14 mouse cellular contexts compared by ENCODE assay signal in the genomic region with DNA sequence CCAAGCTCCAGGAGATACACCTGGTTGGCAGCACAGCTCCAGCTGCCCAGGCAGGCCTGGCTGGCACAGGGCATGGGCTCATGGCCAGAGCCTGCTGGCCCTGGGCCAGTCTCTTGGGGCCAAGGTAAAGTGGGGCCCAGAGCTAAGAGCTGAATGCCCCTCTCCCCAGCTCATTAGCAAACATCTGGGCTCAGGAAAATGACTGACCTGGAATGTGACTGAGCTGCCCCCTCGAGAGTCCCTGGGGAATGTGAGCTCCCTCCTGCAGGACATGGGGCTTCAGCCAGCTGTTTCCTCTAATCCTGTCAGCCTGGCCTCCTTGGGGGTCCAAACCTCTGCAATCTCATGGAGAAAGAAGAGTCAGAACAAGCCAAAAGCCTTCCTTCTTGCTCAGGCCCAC. TPM values are rescaled to one million over a fixed set of nuclear protein-coding genes. Genes with fewer than 3 reads are reported as not detected.
A peak's percentile ranks its signal among the peaks of the same experiment; 100 is the strongest.
DNase-seq lines count a peak whose midpoint lies in the region; ATAC-seq lines count a peak whose summit lies in the region.
"Had no signal": no experiment of that assay in that cellular context is flagged by ENCODE, and none has a peak within 500 bp of the region (broad histone marks: within the 10 kb centered on the region; RNA-seq: fewer than 3 reads in every experiment).

No protein-coding gene starts in this region.

- H3K9ac ChIP-seq in intestine, embryonic 14.5 days (ENCODE audit: low read length) = no peak overlapping the region
- no peak overlapping the region for H3K9ac ChIP-seq in intestine, embryonic 15.5 days
- H3K9ac ChIP-seq in embryonic facial prominence, embryonic 15.5 days = no peak overlapping the region
- H3K9ac ChIP-seq: midbrain, embryonic 15.5 days; neural tube, embryonic 12.5 days had no signal

- no peak overlapping the region for H3K4me2 ChIP-seq in intestine, embryonic 14.5 days (ENCODE audit: low read length)
- no peak overlapping the region for H3K4me2 ChIP-seq in intestine, embryonic 15.5 days (replicated peaks)
- no peak overlapping the region for H3K4me2 ChIP-seq in embryonic facial prominence, embryonic 15.5 days (replicated peaks)
- H3K4me2 ChIP-seq: midbrain, embryonic 15.5 days; neural tube, embryonic 12.5 days had no signal

- peak overlapping the region; percentile 29 for H3K27ac ChIP-seq in intestine, embryonic 14.5 days (ENCODE audit: low read depth)
- H3K27ac ChIP-seq in intestine, embryonic 15.5 days = no peak overlapping the region; the same call in 1 of the 2 replicates
- H3K27ac ChIP-seq in embryonic facial prominence, embryonic 15.5 days (replicated peaks) = peak overlapping the region; percentile 40
- H3K27ac ChIP-seq: midbrain, embryonic 15.5 days; neural tube, embryonic 12.5 days had no signal

- peaks cover 23% of the 10 kb centered on the region; the same call in 1 of the 2 replicates for H3K27me3 ChIP-seq in intestine, embryonic 14.5 days (replicated peaks; ENCODE audit: control insufficient read depth, insufficient read depth, low read length)
- H3K27me3 ChIP-seq in intestine, embryonic 15.5 days (replicated peaks) = peaks cover 10% of the 10 kb centered on the region; the same call in 1 of the 2 replicates
- peaks cover 3% of the 10 kb centered on the region; the same call in 1 of the 2 replicates for H3K27me3 ChIP-seq in embryonic facial prominence, embryonic 15.5 days

- DNase-seq in intestine, embryonic 14.5 days (ENCODE audit: low spot score) = no peak
- peak; percentile 74 for DNase-seq in kidney, postnatal 10 days
- peak; percentile 46 for DNase-seq in lung, postnatal 14 days
- DNase-seq in cerebellum, adult 11-12 months = no peak
- no peak for DNase-seq in cerebellum, postnatal 4 days (ENCODE audit: low spot score in 2 of 2)
- DNase-seq: thymus, postnatal 25 days had no signal

- H3K4me3 ChIP-seq in intestine, embryonic 14.5 days (ENCODE audit: low read depth, low read length) = no peak overlapping the region
- H3K4me3 ChIP-seq in intestine, embryonic 15.5 days (replicated peaks) = no peak overlapping the region
- H3K4me3 ChIP-seq in embryonic facial prominence, embryonic 15.5 days (replicated peaks) = no peak overlapping the region
- H3K4me3 ChIP-seq: erythroblast, embryonic 14.5 days; midbrain, embryonic 15.5 days; neural tube, embryonic 12.5 days had no signal

- peaks cover 10% of the 10 kb centered on the region; the same call in 1 of the 2 replicates for H3K4me1 ChIP-seq in intestine, embryonic 14.5 days (replicated peaks; ENCODE audit: control insufficient read depth, insufficient read depth, low read length)
- H3K4me1 ChIP-seq in intestine, embryonic 15.5 days (replicated peaks) = peaks cover 37% of the 10 kb centered on the region
- peaks cover 51% of the 10 kb centered on the region for H3K4me1 ChIP-seq in embryonic facial prominence, embryonic 15.5 days

- H3K9me3 ChIP-seq in intestine, embryonic 14.5 days (ENCODE audit: control insufficient read depth, low read length) = peaks cover 8% of the 10 kb centered on the region
- H3K9me3 ChIP-seq in intestine, embryonic 15.5 days = no peaks in the 10 kb centered on the region
- no peaks in the 10 kb centered on the region for H3K9me3 ChIP-seq in embryonic facial prominence, embryonic 15.5 days (replicated peaks)
- H3K9me3 ChIP-seq: midbrain, embryonic 15.5 days had no signal

- H3K36me3 ChIP-seq in intestine, embryonic 14.5 days (ENCODE audit: control insufficient read depth, insufficient read depth, low read length) = 0 out of 2 replicates have a peak, but pooled peaks cover 3% of the 10 kb centered on the region
- H3K36me3 ChIP-seq in intestine, embryonic 15.5 days = no peaks in the 10 kb centered on the region
- H3K36me3 ChIP-seq in embryonic facial prominence, embryonic 15.5 days = no peaks in the 10 kb centered on the region
- H3K36me3 ChIP-seq: midbrain, embryonic 15.5 days; neural tube, embryonic 12.5 days had no signal

- 26% methylated on average over 1 of the region's 1 CpGs for WGBS in intestine, embryonic 14.5 days
- 22% methylated on average over 1 of the region's 1 CpGs for WGBS in intestine, embryonic 15.5 days
- 17% methylated on average over 1 of the region's 1 CpGs for WGBS in embryonic facial prominence, embryonic 15.5 days

- no peak for ATAC-seq in intestine, embryonic 14.5 days (replicated peaks; ENCODE audit: low FRiP score, low TSS enrichment, low read depth)
- ATAC-seq in intestine, embryonic 15.5 days = no peak
- ATAC-seq in embryonic facial prominence, embryonic 15.5 days (ENCODE audit: insufficient number of reproducible peaks, low FRiP score, low TSS enrichment, low read depth) = no peak
- ATAC-seq in monocyte, adult 5-6 weeks (replicated peaks; ENCODE audit: insufficient number of reproducible peaks, low FRiP score, low TSS enrichment, poor library complexity, severe bottlenecking) = no peak
- ATAC-seq: midbrain, embryonic 15.5 days had no signal

RNA-seq across cellular contexts. Expression of a gene that starts 2.6 kb away (rescaled TPM):
- 50.5 and 55.5 TPM in 2 replicates for polyA plus RNA-seq in intestine, embryonic 14.5 days (2014; fragmentation: Nextera tagmentation; extraction: Ambion mirVana)
- polyA plus RNA-seq in intestine, embryonic 15.5 days (2015; fragmentation: Nextera tagmentation; extraction: Ambion mirVana) = 49.5 and 49.9 TPM in 2 replicates
- polyA plus RNA-seq in embryonic facial prominence, embryonic 15.5 days (2015; fragmentation: Nextera tagmentation; extraction: Ambion mirVana) = 167 and 168 TPM in 2 replicates
- 0.32 TPM in 1 of 3 replicates, not detected in the others for total RNA-seq in monocyte, adult 5-6 weeks (2017)
- total RNA-seq: common myeloid progenitor, adult 5-6 weeks had no signal

RNA-seq across cellular contexts. Expression of a gene that starts 20.0 kb away (rescaled TPM):
- polyA plus RNA-seq in intestine, embryonic 14.5 days (2014; fragmentation: Nextera tagmentation; extraction: Ambion mirVana) = 0.16 and 0.20 TPM in 2 replicates
- polyA plus RNA-seq in intestine, embryonic 15.5 days (2015; fragmentation: Nextera tagmentation; extraction: Ambion mirVana) = 0.14 and 0.18 TPM in 2 replicates
- polyA plus RNA-seq in embryonic facial prominence, embryonic 15.5 days (2015; fragmentation: Nextera tagmentation; extraction: Ambion mirVana) = 0.20 and 0.28 TPM in 2 replicates
- total RNA-seq in monocyte, adult 5-6 weeks (2017) = not detected in 3 replicates
- total RNA-seq: common myeloid progenitor, adult 5-6 weeks had no signal
- polyA plus RNA-seq: erythroblast, embryonic 14.5 days; heart, postnatal 0 days; neural tube, embryonic 12.5 days had no signal

RNA-seq across cellular contexts. Expression of a gene that starts 35.5 kb away (rescaled TPM):
- 530 and 580 TPM in 2 replicates for polyA plus RNA-seq in intestine, embryonic 14.5 days (2014; fragmentation: Nextera tagmentation; extraction: Ambion mirVana)
- polyA plus RNA-seq in intestine, embryonic 15.5 days (2015; fragmentation: Nextera tagmentation; extraction: Ambion mirVana) = 640 and 702 TPM in 2 replicates
- polyA plus RNA-seq in embryonic facial prominence, embryonic 15.5 days (2015; fragmentation: Nextera tagmentation; extraction: Ambion mirVana) = 462 and 488 TPM in 2 replicates
- total RNA-seq in monocyte, adult 5-6 weeks (2017) = 102 to 135 TPM (median 117 TPM) in 3 replicates

Comparison
In these comparisons a context has a peak if more than half of its experiments do, and no peak if none do; other contexts are left out.
1. DNase-seq: peak in kidney, postnatal 10 days (single experiment) and lung, postnatal 14 days (single experiment); none in intestine, embryonic 14.5 days (single experiment), cerebellum, adult 11-12 months (single experiment) and cerebellum, postnatal 4 days (0 of 2).